36 mouse cellular contexts compared by ENCODE assay signal in genomic region chr17:20966681-20967080, GRCm38 (mm10). TPM values are rescaled to one million over a fixed set of nuclear protein-coding genes. Genes with fewer than 3 reads are reported as not detected.
"Had no signal": no experiment of that assay in that cellular context is flagged by ENCODE, and none has a peak within 500 bp of the region (broad histone marks: within the 10 kb centered on the region; RNA-seq: fewer than 3 reads in every experiment).

No protein-coding gene starts in this region.

- H3K4me3 ChIP-seq: heart, embryonic 13.5 days; heart, embryonic 15.5 days; hindbrain, embryonic 10.5 days; hindbrain, embryonic 12.5 days; intestine, embryonic 15.5 days; layer of hippocampus, adult 2 months; left cerebral cortex, adult 2 months; limb, embryonic 10.5 days; limb, embryonic 12.5 days; liver, embryonic 13.5 days; liver, embryonic 15.5 days had no signal

- H3K27ac ChIP-seq: heart, embryonic 13.5 days; heart, embryonic 15.5 days; hindbrain, embryonic 10.5 days; hindbrain, embryonic 12.5 days; hindbrain, embryonic 14.5 days; intestine, embryonic 15.5 days; layer of hippocampus, adult 2 months; left cerebral cortex, adult 2 months; limb, embryonic 10.5 days; limb, embryonic 12.5 days; liver, embryonic 13.5 days; liver, embryonic 15.5 days had no signal

- H3K9me3 ChIP-seq: heart, embryonic 13.5 days; heart, embryonic 15.5 days; hindbrain, embryonic 10.5 days; hindbrain, embryonic 12.5 days; intestine, embryonic 15.5 days; limb, embryonic 10.5 days; limb, embryonic 12.5 days; liver, embryonic 13.5 days; liver, embryonic 15.5 days had no signal

- H3K4me1 ChIP-seq: heart, embryonic 13.5 days; heart, embryonic 15.5 days; hindbrain, embryonic 10.5 days; hindbrain, embryonic 12.5 days; intestine, embryonic 15.5 days; limb, embryonic 10.5 days; limb, embryonic 12.5 days; liver, embryonic 13.5 days; liver, embryonic 15.5 days had no signal

- DNase-seq: gastrocnemius, postnatal 14 days; gastrocnemius, postnatal 36 days; heart, postnatal 4 days; kidney, adult 8-10 months; kidney, postnatal 14 days; liver; liver, embryonic 13.5 days had no signal

- ATAC-seq: hindbrain, embryonic 16.5 days; inflammation-experienced regulatory T-cells, adult 6 months; intestine, embryonic 15.5 days; intestine, postnatal 0 days; liver, postnatal 0 days had no signal

- H3K27me3 ChIP-seq: heart, embryonic 13.5 days; heart, embryonic 15.5 days; hindbrain, embryonic 12.5 days; intestine, embryonic 15.5 days; limb, embryonic 12.5 days; liver, embryonic 13.5 days; liver, embryonic 15.5 days had no signal

RNA-seq across cellular contexts. Expression of gene Vmn1r233, which starts 29.6 kb away (rescaled TPM):
- total RNA-seq: gastrocnemius, postnatal 14 days; gastrocnemius, postnatal 36 days; granulocyte monocyte progenitor cell, adult 5-6 weeks; heart, adult 8-10 months; heart, postnatal 25 days; heart, postnatal 4 days; layer of hippocampus, adult 2 months; layer of hippocampus, postnatal 10 days; layer of hippocampus, postnatal 25 days; left cerebral cortex, adult 2 months; left cerebral cortex, postnatal 14 days; left cerebral cortex, postnatal 36 days had no signal
- polyA plus RNA-seq: frontal cortex, adult 2 months; heart, embryonic 11.5 days; heart, embryonic 13.5 days; heart, embryonic 15.5 days; heart, postnatal 0 days; hindbrain, embryonic 10.5 days; hindbrain, embryonic 12.5 days; hindbrain, embryonic 14.5 days; hindbrain, embryonic 16.5 days; intestine, embryonic 15.5 days; intestine, postnatal 0 days; kidney, embryonic 14.5 days; kidney, embryonic 16.5 days; limb, embryonic 10.5 days; limb, embryonic 12.5 days; limb, embryonic 14.5 days; liver, embryonic 11.5 days; liver, embryonic 13.5 days; liver, embryonic 15.5 days; liver, postnatal 0 days had no signal

RNA-seq across cellular contexts. Expression of gene Vmn1r232, which starts 47.2 kb away (rescaled TPM):
- total RNA-seq: gastrocnemius, postnatal 14 days; gastrocnemius, postnatal 36 days; granulocyte monocyte progenitor cell, adult 5-6 weeks; heart, adult 8-10 months; heart, postnatal 25 days; heart, postnatal 4 days; layer of hippocampus, adult 2 months; layer of hippocampus, postnatal 10 days; layer of hippocampus, postnatal 25 days; left cerebral cortex, adult 2 months; left cerebral cortex, postnatal 14 days; left cerebral cortex, postnatal 36 days had no signal
- polyA plus RNA-seq: frontal cortex, adult 2 months; heart, embryonic 11.5 days; heart, embryonic 13.5 days; heart, embryonic 15.5 days; heart, postnatal 0 days; hindbrain, embryonic 10.5 days; hindbrain, embryonic 12.5 days; hindbrain, embryonic 14.5 days; hindbrain, embryonic 16.5 days; inflammation-experienced regulatory T-cells, adult 6 months; intestine, embryonic 15.5 days; intestine, postnatal 0 days; kidney, embryonic 14.5 days; kidney, embryonic 16.5 days; limb, embryonic 10.5 days; limb, embryonic 12.5 days; limb, embryonic 14.5 days; liver, embryonic 11.5 days; liver, embryonic 13.5 days; liver, embryonic 15.5 days; liver, postnatal 0 days had no signal
